Mouse (Mus musculus) olfactory bulb, adult 2 months (tissue): ENCODE measurements around the gene Zmat3. TPM values are rescaled to one million over a fixed set of nuclear protein-coding genes. Genes with fewer than 3 reads are reported as not detected.
A peak's percentile ranks its signal among the peaks of the same experiment; 100 is the strongest.

Experiments used
- H3K27ac ChIP-seq: fragments of 200-500 bp; 2 replicates; pipeline ENCODE4 v1.5.1; 2012; ENCODE audit warnings: low read depth, low read length; ENCODE audit not compliant: insufficient read depth
- H3K4me1 ChIP-seq: fragments of 200-500 bp; 2 replicates; pipeline ENCODE4 v1.6.1; 2012; ENCODE audit warnings: low read length; ENCODE audit not compliant: control insufficient read depth, insufficient read depth
- H3K4me3 ChIP-seq: fragments of 200-500 bp; 2 replicates; pipeline ENCODE4 v1.5.1; 2012; ENCODE audit warnings: mild to moderate bottlenecking, low read depth, low read length, moderate library complexity; ENCODE audit not compliant: insufficient read depth
- CTCF ChIP-seq: fragments of 200-500 bp; IDR thresholded peaks from 2 replicates; pipeline ENCODE4 v1.5.1; 2012; ENCODE audit warnings: low read depth, mild to moderate bottlenecking, low read length, moderate library complexity; ENCODE audit not compliant: insufficient read depth
- POLR2A ChIP-seq: fragments of 200-500 bp; IDR thresholded peaks from 2 replicates; pipeline ENCODE4 v1.6.1; 2012; ENCODE audit warnings: mild to moderate bottlenecking, low read depth, low read length, moderate library complexity; ENCODE audit not compliant: insufficient read depth
- WGBS: fragments of 180-500 bp; shearing (Covaris S2); methylation state at CpG from one replicate; pipeline ENCODE4 v1.1.7; 2018; 5-methylcytosine and 5-hydroxymethylcytosine counted together
- polyA plus RNA-seq: library from polyadenylated mRNA; stranded (reverse); fragments of >200 nt; gene quantifications from 2 replicates; pipeline ENCODE4 v1.2.4, GENCODE M21; 2012; ENCODE audit warnings: low replicate concordance; ENCODE audit not compliant: missing spikeins, insufficient read depth, insufficient read length

The Zmat3 gene
- polyA plus RNA-seq, 1 experiment, result not detected

DNA sequence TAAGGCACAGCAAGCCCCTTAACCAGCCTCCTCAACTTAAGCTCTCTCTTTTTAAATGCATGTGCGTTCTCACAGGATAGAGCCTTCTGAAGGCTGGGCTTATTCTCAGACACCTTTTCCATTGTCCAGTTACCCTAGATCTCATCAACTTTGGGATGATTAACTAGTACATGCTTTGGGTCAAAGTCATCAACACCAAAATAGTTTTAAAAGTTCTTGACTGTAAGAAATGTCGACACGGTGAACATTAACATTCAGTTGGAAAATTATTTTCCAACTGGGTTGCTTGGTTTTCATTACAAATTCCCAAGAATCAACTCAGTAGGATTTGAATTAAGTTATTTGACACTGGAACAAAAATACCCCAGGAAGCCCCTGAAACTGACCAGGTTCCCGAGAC is 27.0 kb upstream of the Zmat3 start:
- TF ChIP-seq CTCF (no peak), POLR2A (no peak)
- Histone ChIP-seq H3K4me3 (no peak overlapping the region), H3K4me1 (peaks cover 3% of the 10 kb centered on the region; the same call in 1 of the 2 replicates), H3K27ac (no peak overlapping the region)
- 91% methylated on average over 4 of the region's 4 CpGs for WGBS

DNA sequence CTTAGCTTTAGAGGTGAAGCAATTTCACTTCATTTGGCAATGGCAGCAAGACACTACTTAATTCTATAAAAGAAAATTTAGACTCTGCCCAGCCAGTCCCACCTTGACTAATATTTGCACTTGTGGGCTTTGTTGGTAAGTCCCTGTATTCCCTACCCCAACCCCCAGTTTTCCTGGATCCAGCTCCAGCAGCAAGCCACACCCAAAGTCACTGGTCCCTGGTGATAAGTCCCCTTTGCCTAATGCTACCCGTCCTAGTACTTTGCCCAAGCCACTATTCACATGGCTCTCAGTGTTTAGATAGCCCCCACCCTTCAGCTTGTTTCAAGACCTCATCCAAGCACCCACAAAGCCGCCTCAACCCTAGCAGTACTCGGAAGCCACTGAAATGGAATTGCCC is 15.7 kb upstream of the Zmat3 start:
- TF ChIP-seq POLR2A (no peak), CTCF (no peak)
- H3K4me1 ChIP-seq, result no peaks in the 10 kb centered on the region
- no peak overlapping the region for H3K4me3 ChIP-seq
- H3K27ac ChIP-seq, result no peak overlapping the region
- 80% methylated on average over 3 of the region's 3 CpGs for WGBS

DNA sequence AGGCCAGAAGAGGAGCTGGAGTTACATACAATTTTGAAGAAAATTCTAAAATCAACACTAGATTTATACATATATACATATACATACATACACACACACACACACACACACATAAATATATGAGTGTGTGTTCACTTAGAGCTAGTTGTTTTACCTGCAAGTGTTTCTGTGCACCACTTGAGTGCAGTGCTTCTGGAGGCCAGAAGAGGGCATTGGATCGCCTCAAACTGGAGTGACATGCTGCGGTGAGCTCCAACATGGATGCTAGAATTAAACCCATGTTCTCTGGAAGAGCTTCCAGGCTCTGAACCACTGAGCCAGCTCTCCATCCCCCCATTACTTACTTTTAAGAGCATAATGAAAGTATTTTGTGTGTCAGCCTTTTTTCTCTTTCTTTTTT is 14.1 kb upstream of the Zmat3 start:
- Histone ChIP-seq H3K4me3 (no peak overlapping the region), H3K27ac (no peak overlapping the region), H3K4me1 (no peaks in the 10 kb centered on the region)
- no peak for TF ChIP-seq CTCF
- 39% methylated on average over 2 of the region's 2 CpGs for WGBS

DNA sequence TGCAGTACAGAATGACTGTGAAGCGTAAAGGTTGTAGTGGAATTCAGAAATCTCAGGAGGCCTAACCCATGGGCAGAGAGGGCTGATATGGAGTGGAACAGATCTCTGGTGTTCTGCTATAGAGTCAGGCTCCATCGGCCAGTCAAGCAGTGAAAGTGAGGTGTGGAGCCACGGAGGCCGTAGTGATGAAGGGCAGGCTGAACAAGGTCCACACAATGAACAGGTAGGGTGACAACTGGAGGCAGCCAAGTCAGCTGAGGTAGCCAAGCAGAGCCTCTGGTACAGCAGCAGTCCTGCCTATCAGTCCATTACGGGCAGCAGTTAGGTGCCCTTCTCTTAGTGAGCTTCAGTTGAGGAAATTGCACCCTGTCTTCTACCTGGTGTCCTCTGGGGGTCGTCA is 7.4 kb upstream of the Zmat3 start:
- no peaks in the 10 kb centered on the region for H3K4me1 ChIP-seq
- H3K27ac ChIP-seq, result no peak overlapping the region
- TF ChIP-seq POLR2A, result no peak
- no peak for TF ChIP-seq CTCF
- WGBS, result 94% methylated on average over 6 of the region's 6 CpGs
- no peak overlapping the region for H3K4me3 ChIP-seq

DNA sequence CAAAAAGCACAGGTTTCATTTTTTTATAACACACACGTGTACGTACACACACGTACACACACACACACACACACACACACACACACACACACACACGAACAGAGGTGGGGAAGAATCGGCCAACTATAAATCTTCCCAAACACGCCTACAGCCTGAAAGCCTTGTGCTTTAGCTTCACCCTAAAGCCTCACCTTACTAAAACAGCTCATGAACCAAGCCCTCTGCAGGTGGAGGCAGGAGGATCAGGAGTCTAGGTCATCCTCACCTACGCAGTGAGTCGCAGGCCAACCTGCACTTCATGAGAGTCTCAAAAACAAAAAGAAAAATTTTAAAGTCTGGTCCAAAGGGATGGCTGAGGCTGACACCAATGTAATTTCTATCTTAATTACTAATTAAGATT is 6.7 kb upstream of the Zmat3 start:
- 94% methylated on average over 8 of the region's 8 CpGs for WGBS
- Histone ChIP-seq H3K4me3 (no peak overlapping the region), H3K27ac (no peak overlapping the region), H3K4me1 (no peaks in the 10 kb centered on the region)
- no peak for TF ChIP-seq POLR2A
- no peak for TF ChIP-seq CTCF

DNA sequence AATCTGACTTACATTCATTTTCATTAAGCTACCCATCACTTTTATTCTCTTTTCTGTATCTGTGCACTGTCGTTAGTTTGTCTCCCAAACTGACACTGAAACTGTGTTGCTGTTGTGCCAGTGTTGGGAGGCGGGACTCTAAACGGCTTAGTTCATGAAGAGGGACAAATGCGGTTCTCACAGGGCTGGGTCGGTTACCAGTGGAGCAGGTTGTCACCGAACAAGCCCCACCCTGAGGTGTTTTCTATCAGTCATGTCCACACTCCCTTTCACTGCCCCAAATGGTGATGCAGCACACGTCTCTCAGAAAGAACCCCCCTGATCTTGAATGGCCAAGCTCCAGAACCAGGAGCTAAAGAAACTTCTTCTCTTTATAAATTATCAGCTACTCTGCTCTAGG is 6.1 kb upstream of the Zmat3 start:
- H3K4me3 ChIP-seq, result no peak overlapping the region
- TF ChIP-seq CTCF (no peak), POLR2A (no peak)
- no peak overlapping the region for H3K27ac ChIP-seq
- 72% methylated on average over 7 of the region's 7 CpGs for WGBS
- H3K4me1 ChIP-seq, result no peaks in the 10 kb centered on the region

DNA sequence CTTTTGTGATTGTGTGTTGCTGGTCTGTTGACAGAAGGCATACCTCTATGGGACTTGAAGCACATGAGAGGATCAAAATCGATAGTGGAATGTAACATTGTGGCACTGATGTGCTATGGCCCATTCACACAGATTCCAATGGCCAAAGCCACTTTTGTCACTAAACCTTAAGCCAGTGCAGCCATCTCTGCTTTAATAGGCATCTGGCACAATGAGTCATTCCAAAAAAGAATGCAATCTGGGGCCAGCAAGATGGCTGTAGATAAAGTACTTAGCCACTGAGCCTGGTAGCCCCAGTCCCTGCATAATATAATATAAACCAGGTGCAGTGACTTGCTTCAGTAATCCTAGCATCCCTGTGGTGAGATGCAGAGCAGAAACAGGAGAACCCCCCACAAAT is 1.7 kb upstream of the Zmat3 start:
- Histone ChIP-seq H3K4me3 (no peak overlapping the region), H3K4me1 (peaks cover 6% of the 10 kb centered on the region), H3K27ac (no peak overlapping the region)
- TF ChIP-seq POLR2A, result no peak
- TF ChIP-seq CTCF, result no peak
- 84% methylated on average over 1 of the region's 1 CpGs for WGBS

DNA sequence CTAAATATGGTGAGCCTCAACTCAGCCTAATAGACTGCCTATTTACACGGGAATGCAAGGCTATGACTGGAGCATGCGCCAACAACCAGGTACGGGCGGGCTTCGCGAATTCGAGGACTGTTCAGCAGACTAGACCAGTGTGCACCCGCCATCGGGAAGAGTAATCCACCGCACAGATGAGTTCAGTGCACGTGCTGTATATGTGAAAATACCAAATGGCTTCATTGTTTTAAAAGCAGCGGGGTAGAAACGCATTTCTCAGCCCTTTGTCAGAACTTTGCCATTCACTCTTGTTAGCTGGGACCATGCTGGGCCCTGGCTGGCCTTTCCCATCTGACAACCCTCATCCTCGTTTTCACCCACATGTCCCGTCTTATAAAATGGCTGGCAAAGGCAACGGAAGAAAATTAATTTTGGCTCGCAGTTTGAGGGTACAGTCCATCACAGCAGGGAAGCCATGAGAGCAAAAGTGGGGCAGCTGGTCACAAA is 476 bp upstream of the Zmat3 start:
- Histone ChIP-seq H3K27ac (no peak overlapping the region), H3K4me1 (peaks cover 6% of the 10 kb centered on the region), H3K4me3 (peak overlapping the region; percentile 23; the same call in 1 of the 2 replicates)
- WGBS, result 36% methylated on average over 17 of the region's 17 CpGs
- TF ChIP-seq POLR2A (no peak), CTCF (no peak)

DNA sequence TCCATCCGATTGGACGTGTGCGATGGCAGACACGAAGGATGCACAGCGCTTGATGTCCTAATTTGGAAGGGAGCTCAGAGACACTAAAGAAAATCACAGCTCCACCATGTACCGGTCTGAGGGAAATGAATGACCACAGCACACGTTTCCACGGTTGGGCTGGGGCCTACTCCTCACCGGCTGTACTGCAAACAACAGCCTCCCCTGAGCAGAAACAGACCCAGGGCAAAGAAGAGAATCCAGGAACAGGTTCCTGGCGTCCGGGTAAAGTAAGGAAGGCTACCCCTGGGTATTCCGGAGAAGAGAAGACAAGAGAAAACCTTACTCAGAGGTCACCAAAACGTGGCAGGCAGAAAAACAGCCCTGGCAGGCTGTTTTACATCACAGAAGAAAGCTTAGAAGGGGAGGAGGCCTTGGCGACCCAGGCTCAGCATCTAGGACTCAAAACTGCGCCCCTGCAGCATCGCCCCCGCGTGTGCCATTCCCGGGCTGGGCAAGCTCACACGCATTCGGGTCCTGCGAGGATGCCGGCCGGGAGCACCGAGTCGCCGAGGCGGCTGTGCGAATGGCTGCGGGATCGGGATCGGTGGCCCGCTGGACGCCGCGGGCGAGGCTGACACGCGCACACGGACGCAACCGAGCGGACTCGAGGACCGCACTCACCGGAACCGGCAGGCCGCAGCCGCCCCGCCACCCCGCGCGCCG is 821 bp downstream of the Zmat3 start:
- WGBS, result under 1% methylated on average over 52 of the region's 54 CpGs
- H3K27ac ChIP-seq, result peak overlapping the region; percentile 89
- peaks cover 11% of the 10 kb centered on the region for H3K4me1 ChIP-seq
- peak overlapping the region; percentile 99 for H3K4me3 ChIP-seq
- no peak for TF ChIP-seq CTCF
- TF ChIP-seq POLR2A, result no peak

DNA sequence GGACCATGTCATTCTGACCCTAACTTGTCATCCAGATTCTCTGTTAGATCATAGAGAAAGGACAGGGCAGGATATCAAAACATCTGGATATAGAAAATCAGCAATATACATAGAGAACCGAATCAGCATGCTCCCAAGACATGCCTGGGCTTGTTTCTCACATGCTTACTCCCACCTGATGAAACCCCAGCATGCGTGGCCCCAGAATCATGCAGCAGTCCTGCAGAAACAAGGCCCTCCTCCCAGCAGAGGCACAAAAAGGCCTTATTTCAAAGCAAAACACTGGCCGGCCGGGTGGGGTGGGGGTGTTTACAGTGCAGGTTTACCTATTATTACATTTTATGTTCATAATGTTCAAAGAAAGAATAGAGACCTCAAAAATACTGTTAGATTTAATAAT is 1.6 kb downstream of the Zmat3 start:
- peaks cover 11% of the 10 kb centered on the region for H3K4me1 ChIP-seq
- H3K4me3 ChIP-seq, result peak overlapping the region; percentile 27
- no peak overlapping the region for H3K27ac ChIP-seq
- 15% methylated on average over 4 of the region's 4 CpGs for WGBS
- TF ChIP-seq CTCF (no peak), POLR2A (no peak)
